Mouse (Mus musculus): ENCODE data around the gene Tfcp2l1. TPM values are rescaled to one million over a fixed set of nuclear protein-coding genes. Genes with fewer than 3 reads are reported as not detected.

Gene Tfcp2l1
- total and polyA plus RNA-seq, 3 experiments = not detected

DNA sequence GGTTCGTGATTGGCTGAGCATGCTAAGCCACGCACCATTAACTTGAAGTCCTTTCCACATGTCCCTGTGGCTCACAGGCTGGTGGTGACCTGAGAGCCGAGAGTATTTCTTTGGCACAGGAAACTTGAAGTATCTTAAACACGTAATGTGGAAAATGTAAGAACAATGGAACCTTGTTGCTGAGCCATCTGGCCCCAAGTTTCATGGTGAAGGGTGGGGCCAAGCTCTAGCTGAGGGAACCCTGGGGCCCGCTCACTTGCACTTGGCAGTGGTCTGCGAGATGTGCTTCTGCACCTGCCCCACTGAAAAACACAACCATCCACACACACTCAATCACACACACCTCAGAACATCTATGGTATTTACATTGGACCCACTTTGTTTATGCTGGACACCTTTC lies 90.3 kb downstream of the Tfcp2l1 start:
- no peak for DNase-seq (ENCODE audit: low read depth, low spot score)
- TF ChIP-seq ELF1 (IDR thresholded peaks at IDR 0.05; ENCODE audit: low read depth, low read length) = no peak
- no peak for TF ChIP-seq NRF1 (IDR thresholded peaks at IDR 0.05; ENCODE audit: insufficient read depth, low read depth, low read length, poor library complexity, severe bottlenecking)
- TF ChIP-seq HCFC1 (IDR thresholded peaks at IDR 0.05; ENCODE audit: low read depth, low read length) = no peak
- TF ChIP-seq CHD1 (IDR thresholded peaks at IDR 0.05; ENCODE audit: low read depth, low read length) = no peak
- no peak for TF ChIP-seq ZNF384 (IDR thresholded peaks at IDR 0.05; ENCODE audit: low read depth, low read length)
- no peak overlapping the region for H3K27ac ChIP-seq (ENCODE audit: control insufficient read depth, low read depth, low read length)
- no peaks in the 10 kb centered on the region for H3K27me3 ChIP-seq (ENCODE audit: control insufficient read depth in 1 of 2, insufficient read depth in 2 of 2, low read length in 2 of 2)
- no peaks in the 10 kb centered on the region for H3K79me2 ChIP-seq (ENCODE audit: control insufficient read depth, insufficient read depth, low read length, poor library complexity)
- H3K4me3 ChIP-seq (ENCODE audit: control insufficient read depth in 1 of 2, insufficient read depth in 1 of 2, low read depth in 2 of 2, low read length in 2 of 2) = no peak overlapping the region
- no peaks in the 10 kb centered on the region for H3K9me3 ChIP-seq (replicated peaks; ENCODE audit: insufficient read depth, low read length)
- H3K9ac ChIP-seq (ENCODE audit: control insufficient read depth, low read depth, low read length, poor library complexity, severe bottlenecking) = no peak overlapping the region
- no peaks in the 10 kb centered on the region for H3K4me1 ChIP-seq (ENCODE audit: control insufficient read depth in 1 of 2, insufficient read depth in 2 of 2, low read length in 2 of 2)
- H3K36me3 ChIP-seq (ENCODE audit: control insufficient read depth in 1 of 2, insufficient read depth in 2 of 2, low read length in 2 of 2) = no peaks in the 10 kb centered on the region

GRCm38 (mm10) chr1:118719699-118720098 lies 92.0 kb downstream of the Tfcp2l1 start:
- no peak overlapping the region for H3K9ac ChIP-seq (ENCODE audit: control insufficient read depth, low read depth, low read length, poor library complexity, severe bottlenecking)
- TF ChIP-seq POLR2AphosphoS5 (IDR thresholded peaks at IDR 0.05; ENCODE audit: borderline replicate concordance, low read depth, low read length) (no peak), MAX (IDR thresholded peaks at IDR 0.05; ENCODE audit: low read length) (no peak), UBTF (IDR thresholded peaks at IDR 0.05; ENCODE audit: borderline replicate concordance, insufficient read depth, low read depth, low read length) (no peak), ZNF384 (IDR thresholded peaks at IDR 0.05; ENCODE audit: low read depth, low read length) (no peak), TAL1 (IDR thresholded peaks at IDR 0.05; ENCODE audit: low read length) (no peak), MAZ (IDR thresholded peaks at IDR 0.05; ENCODE audit: low read depth, low read length) (no peak), NRF1 (IDR thresholded peaks at IDR 0.05; ENCODE audit: insufficient read depth, low read depth, low read length, poor library complexity, severe bottlenecking) (no peak)
- no peak overlapping the region for H3K27ac ChIP-seq (ENCODE audit: control insufficient read depth, low read depth, low read length)
- no peaks in the 10 kb centered on the region for H3K9me3 ChIP-seq (replicated peaks; ENCODE audit: insufficient read depth, low read length)
- H3K4me1 ChIP-seq (ENCODE audit: control insufficient read depth in 1 of 2, insufficient read depth in 2 of 2, low read length in 2 of 2) = no peaks in the 10 kb centered on the region
- H3K4me3 ChIP-seq (ENCODE audit: control insufficient read depth in 1 of 2, insufficient read depth in 1 of 2, low read depth in 2 of 2, low read length in 2 of 2) = no peak overlapping the region
- DNase-seq (ENCODE audit: low read depth, low spot score) = no peak
- H3K79me2 ChIP-seq (ENCODE audit: control insufficient read depth, insufficient read depth, low read length, poor library complexity) = no peaks in the 10 kb centered on the region
- H3K27me3 ChIP-seq (ENCODE audit: control insufficient read depth in 1 of 2, insufficient read depth in 2 of 2, low read length in 2 of 2) = no peaks in the 10 kb centered on the region
- H3K36me3 ChIP-seq (ENCODE audit: control insufficient read depth in 1 of 2, insufficient read depth in 2 of 2, low read length in 2 of 2) = no peaks in the 10 kb centered on the region

GRCm38 (mm10) chr1:118720474-118721095 lies 92.8 kb downstream of the Tfcp2l1 start:
- H3K4me3 ChIP-seq (ENCODE audit: control insufficient read depth in 1 of 2, insufficient read depth in 1 of 2, low read depth in 2 of 2, low read length in 2 of 2) = no peak overlapping the region
- TF ChIP-seq ZNF384 (IDR thresholded peaks at IDR 0.05; ENCODE audit: low read depth, low read length) = no peak
- no peak for TF ChIP-seq MXI1 (IDR thresholded peaks at IDR 0.05; ENCODE audit: low read depth, low read length)
- TF ChIP-seq RAD21 (IDR thresholded peaks at IDR 0.05; ENCODE audit: low read depth, low read length) = no peak
- no peak for TF ChIP-seq GATA1 (IDR thresholded peaks at IDR 0.05; ENCODE audit: low read depth, low read length)
- TF ChIP-seq KAT2A (conservative IDR thresholded peaks at IDR 0.05; ENCODE audit: low read depth, low read length) = no peak
- no peak for TF ChIP-seq CTCF (IDR thresholded peaks at IDR 0.05 in 2 of 3, conservative IDR thresholded peaks at IDR 0.05 in 1 of 3; ENCODE audit: control insufficient read depth in 1 of 3, insufficient read depth in 1 of 3, low read depth in 2 of 3, low read length in 3 of 3, poor library complexity in 1 of 3, severe bottlenecking in 1 of 3)
- TF ChIP-seq ZMIZ1 (IDR thresholded peaks at IDR 0.05; ENCODE audit: low read depth, low read length) = no peak
- TF ChIP-seq MAFK (IDR thresholded peaks at IDR 0.05; ENCODE audit: borderline replicate concordance, low read depth, low read length) = no peak
- TF ChIP-seq MYB (IDR thresholded peaks at IDR 0.05; ENCODE audit: low read depth, low read length) = no peak
- no peak for TF ChIP-seq ZC3H11A (IDR thresholded peaks at IDR 0.05; ENCODE audit: low read depth, low read length)
- no peak for TF ChIP-seq UBTF (IDR thresholded peaks at IDR 0.05; ENCODE audit: borderline replicate concordance, insufficient read depth, low read depth, low read length)
- TF ChIP-seq TAL1 (IDR thresholded peaks at IDR 0.05; ENCODE audit: low read length) = no peak
- no peak for TF ChIP-seq CHD2 (IDR thresholded peaks at IDR 0.05; ENCODE audit: low read length)
- TF ChIP-seq POLR2A (IDR thresholded peaks at IDR 0.05; ENCODE audit: control insufficient read depth in 1 of 2, insufficient read depth in 1 of 2, low read depth in 1 of 2, low read length in 2 of 2, poor library complexity in 1 of 2) = no peak
- TF ChIP-seq CHD1 (IDR thresholded peaks at IDR 0.05; ENCODE audit: low read depth, low read length) = no peak
- no peak for TF ChIP-seq POLR2AphosphoS5 (IDR thresholded peaks at IDR 0.05; ENCODE audit: borderline replicate concordance, low read depth, low read length)
- TF ChIP-seq JUND (IDR thresholded peaks at IDR 0.05; ENCODE audit: low read depth, low read length) = no peak
- no peak for TF ChIP-seq EP300 (IDR thresholded peaks at IDR 0.05; ENCODE audit: low read depth in 1 of 2, low read length in 2 of 2)
- no peak for TF ChIP-seq POLR2AphosphoS2 (IDR thresholded peaks at IDR 0.05; ENCODE audit: low read length)
- no peak for DNase-seq (ENCODE audit: low read depth, low spot score)

More at GRCm38 (mm10) chr1:118720474-118721095, 92.8 kb downstream of the Tfcp2l1 start:
- no peak overlapping the region for H3K9ac ChIP-seq (ENCODE audit: control insufficient read depth, low read depth, low read length, poor library complexity, severe bottlenecking)
- H3K9me3 ChIP-seq (replicated peaks; ENCODE audit: insufficient read depth, low read length) = no peaks in the 10 kb centered on the region
- no peaks in the 10 kb centered on the region for H3K36me3 ChIP-seq (ENCODE audit: control insufficient read depth in 1 of 2, insufficient read depth in 2 of 2, low read length in 2 of 2)
- H3K27me3 ChIP-seq (ENCODE audit: control insufficient read depth in 1 of 2, insufficient read depth in 2 of 2, low read length in 2 of 2) = no peaks in the 10 kb centered on the region
- no peaks in the 10 kb centered on the region for H3K79me2 ChIP-seq (ENCODE audit: control insufficient read depth, insufficient read depth, low read length, poor library complexity)
- H3K4me1 ChIP-seq (ENCODE audit: control insufficient read depth in 1 of 2, insufficient read depth in 2 of 2, low read length in 2 of 2) = no peaks in the 10 kb centered on the region
- H3K27ac ChIP-seq (ENCODE audit: control insufficient read depth, low read depth, low read length) = no peak overlapping the region

Data from MEL (cell line).